Mouse (Mus musculus): ENCODE results near the gene Hrnr.
A peak's percentile ranks its signal among the peaks of the same experiment; 100 is the strongest.

The Hrnr gene

DNA sequence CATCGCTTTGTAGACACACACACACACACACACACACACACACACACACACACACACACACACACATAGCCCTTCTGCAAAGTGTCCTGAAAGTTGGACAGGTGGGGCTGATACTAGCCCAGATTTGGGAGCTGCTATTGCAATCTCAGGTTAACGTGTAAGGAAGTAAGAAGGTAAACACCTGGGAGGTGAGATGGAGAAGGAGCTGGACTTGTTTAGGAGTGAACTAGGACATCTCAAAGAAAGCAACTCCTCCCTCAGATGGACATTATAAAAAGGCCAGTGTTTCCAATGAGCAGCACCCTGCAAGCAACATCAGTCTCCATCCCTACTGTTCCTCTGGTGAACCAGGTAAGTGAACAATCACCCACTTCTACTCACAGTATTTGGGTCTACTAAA is at the start of gene Hrnr:
Gene Hrnr (plus strand): TSS at position 301 of the 400 bp plus-strand sequence.
- no peak for DNase-seq (ENCODE audit: low spot score)

DNA sequence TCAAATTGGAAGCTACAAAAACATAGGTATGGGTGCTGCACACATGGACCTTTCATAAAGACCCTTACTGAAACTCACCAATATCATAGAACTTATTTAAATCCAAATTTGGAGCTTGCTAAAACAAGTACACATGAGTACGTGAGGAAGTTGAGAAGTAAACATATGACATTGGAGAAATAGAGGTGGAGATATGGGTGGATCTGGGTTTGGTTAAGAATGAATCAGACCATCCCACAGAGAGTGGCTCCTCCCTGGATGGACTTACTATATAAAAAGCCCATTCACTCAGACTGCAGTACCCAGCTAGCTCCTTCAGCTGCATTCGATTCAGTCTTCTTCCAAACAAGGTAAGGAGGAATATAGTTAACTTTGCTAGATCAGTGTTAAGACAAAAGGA is 46.3 kb upstream of the Hrnr start, which contains the start of gene Flg:
Gene Flg (plus strand): TSS at position 301 of the 400 bp plus-strand sequence.
- no peak for DNase-seq (ENCODE audit: low spot score)

DNA sequence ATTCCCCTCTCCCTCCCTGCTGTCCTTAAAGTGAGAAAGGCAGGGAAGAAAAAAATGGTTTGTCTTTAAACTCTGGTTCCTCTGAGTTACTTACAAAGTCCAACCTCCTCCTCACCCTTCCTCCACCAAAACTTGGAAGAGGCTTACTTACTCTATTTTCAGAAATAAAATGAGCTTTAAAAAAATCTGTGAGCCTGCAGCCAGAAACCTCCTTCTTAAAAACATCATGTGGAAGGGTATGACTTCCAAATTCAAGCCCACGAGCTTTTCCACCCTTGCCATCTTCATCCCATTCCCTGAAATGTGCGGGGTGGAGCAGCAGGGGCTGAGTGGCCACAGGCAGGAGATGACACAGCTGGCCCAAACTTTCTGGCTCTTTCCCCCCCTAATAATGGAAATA is 22.0 kb upstream of the Hrnr start:
- DNase-seq (ENCODE audit: low spot score), result no peak

DNA sequence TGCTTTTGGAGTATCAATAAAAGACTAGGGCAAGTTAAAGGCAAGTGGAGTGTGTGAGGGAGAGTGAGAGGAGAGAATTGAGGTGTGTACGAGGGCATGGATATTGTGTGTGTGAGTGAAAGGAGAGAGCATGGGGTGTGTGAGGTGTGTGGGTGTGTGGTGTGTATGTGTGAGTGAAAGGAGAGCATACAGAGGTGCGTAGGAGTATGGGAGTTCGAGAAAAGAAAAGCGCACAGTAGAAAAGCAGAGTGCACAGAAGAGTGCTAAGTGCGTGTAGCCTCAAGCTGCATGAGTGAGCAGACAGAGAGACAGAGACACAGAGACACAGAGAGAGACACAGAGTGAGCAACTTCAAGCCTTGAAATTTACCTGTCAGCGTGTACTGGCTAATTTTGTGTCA is 19.7 kb upstream of the Hrnr start:
- DNase-seq (ENCODE audit: low spot score), result no peak

DNA sequence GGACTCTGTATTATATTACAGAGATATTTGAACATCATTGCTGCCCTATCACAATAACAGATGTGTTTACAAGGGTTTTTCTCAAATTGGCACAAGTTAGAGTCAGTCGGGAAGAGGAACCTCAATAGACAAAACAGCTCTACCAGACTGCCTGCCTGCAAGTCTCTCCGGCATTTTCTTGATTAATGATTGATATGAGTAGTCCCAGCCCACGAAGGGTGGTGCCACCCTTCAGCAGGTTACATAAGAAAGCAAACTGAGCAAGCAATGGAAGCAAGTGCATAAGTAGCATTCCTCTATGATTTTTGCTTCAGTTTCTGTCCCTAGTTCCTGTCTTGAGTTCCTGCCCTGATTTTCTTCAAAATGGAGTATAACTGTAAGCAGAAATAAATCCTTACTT is 17.7 kb upstream of the Hrnr start:
- no peak for DNase-seq (ENCODE audit: low spot score)

DNA sequence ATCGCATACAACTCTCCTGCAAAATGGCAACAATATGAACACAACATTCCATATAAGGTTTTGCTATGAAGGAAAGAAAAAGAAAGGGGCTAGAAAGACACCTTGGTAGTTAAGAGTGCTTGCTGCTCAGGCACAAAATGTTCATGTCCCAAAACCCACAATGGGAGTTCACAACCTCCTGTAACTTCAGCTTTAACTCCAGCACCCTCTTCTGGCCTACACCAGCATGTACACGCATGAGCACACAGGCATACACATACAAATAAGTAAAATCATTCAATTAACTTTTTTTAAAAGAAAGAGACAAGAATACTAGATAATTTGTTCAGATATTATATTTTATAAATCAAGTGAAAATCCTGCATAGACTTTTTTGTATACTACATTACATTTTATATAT is 13.4 kb upstream of the Hrnr start:
- no peak for DNase-seq (ENCODE audit: low spot score)

DNA sequence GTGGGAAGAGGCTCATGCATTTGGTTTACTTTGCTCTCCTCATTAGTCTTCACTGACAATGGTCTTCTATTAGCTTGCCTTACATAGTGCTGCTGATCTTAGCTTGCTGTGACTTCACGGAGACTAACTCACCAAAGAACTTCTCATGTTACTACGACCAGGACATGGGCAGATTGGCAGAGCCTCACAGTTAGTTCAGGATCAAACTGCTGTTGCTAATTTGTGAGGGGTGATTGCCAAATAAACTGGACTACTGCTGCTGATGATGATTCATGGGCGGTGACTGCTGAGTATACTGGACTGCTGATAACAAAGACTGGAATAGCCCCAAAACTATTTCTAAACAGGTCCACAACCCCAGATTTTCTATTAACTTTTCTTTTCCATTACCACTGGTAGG is 8.2 kb upstream of the Hrnr start:
- no peak for DNase-seq (ENCODE audit: low spot score)

DNA sequence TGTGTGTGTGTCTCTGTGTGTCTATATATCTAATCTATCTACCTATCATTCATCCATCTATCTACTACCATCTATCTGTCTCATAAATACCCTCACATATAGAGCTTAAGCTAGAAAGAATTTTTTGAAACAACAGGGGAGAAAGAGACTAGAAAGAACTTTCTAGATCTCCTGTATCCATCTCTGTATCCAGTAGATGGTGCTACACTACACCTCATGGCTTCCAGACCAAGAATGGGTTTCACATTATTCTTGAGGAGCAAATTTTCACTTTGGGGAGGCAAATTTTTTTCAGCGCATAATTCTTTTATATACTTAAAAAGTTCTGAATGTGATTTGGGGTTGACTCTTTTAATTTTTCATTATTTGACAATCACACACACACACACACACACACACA is 5.2 kb upstream of the Hrnr start:
- DNase-seq (ENCODE audit: low spot score), result no peak

DNA sequence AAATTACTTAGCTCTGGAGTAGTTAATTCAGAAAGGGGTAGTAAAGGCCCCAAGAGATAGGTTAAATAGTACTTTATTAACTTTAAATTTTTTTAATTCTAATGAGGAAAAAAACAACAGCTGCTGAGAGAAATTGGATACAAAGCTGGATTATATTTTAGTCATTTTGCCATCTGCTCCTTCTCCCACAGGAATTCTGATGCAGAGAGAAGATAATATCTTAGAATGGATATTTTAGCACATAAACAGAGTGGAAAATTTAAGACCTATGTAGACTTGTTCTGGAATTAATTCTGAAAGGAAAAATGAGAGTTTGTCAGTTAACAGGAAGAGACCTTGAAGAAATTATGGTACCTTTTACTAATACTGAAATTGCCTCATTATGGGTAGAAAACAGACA is 18.2 kb downstream of the Hrnr start:
- DNase-seq (ENCODE audit: low spot score), result no peak

DNA sequence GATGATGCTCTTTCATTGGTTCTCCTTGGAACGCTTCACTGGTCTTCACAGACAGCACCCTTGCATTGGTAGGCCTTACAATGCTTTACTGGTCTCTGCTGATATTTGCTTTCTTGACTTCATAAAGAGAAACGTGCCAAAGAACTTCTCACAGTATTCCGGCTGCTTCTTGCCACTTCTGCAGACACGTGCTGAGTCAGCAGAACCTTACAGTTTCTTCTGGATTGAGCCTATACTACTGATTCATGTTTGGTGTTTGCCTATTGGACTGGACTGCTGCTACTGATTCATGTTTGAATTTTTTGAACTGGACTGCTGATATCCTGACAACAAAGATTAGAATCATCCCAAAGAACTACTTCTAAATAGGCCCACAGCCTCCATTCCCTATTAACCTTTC is 20.5 kb downstream of the Hrnr start:
- DNase-seq (ENCODE audit: low spot score), result no peak

DNA sequence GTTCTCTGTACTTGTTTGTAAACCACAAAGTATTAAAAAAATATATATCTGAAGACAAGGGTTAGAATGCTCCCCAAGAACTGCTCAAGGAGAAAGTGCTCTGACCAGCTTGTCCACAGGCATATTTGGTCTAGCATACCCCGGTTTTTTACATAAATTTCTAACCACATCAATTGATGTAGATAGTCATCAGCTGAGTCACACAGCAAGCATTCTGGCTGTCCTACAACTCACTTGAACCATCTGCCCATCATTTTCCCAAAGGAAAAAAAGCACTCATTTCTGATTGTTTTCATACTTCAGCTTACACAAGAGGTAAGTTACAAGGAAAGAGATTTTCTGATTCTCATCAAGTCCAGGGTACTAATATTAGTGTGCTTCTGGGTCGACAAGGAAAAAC is 27.3 kb downstream of the Hrnr start:
- DNase-seq (ENCODE audit: low spot score), result no peak

DNA sequence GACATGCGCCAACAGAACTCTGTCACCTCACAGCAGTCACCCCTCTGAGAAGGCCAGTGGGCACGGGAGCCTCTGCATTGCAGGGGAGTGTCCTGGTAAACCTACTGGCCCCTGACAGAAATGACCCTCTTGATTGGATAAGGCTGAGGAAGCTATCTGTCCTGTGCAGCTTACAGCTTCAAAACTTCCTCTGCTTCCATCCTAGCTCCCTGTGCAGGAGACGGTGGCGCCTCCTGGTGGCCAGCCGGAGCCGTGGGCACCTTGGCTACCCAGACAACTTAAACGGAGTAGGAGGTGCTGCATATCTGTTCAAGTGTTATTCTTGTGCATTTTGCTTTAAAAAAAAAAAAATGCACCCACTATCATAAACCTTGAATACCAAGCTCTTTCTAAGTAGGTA is 40.5 kb downstream of the Hrnr start:
- peak; percentile 24 for DNase-seq (ENCODE audit: low spot score)

DNA sequence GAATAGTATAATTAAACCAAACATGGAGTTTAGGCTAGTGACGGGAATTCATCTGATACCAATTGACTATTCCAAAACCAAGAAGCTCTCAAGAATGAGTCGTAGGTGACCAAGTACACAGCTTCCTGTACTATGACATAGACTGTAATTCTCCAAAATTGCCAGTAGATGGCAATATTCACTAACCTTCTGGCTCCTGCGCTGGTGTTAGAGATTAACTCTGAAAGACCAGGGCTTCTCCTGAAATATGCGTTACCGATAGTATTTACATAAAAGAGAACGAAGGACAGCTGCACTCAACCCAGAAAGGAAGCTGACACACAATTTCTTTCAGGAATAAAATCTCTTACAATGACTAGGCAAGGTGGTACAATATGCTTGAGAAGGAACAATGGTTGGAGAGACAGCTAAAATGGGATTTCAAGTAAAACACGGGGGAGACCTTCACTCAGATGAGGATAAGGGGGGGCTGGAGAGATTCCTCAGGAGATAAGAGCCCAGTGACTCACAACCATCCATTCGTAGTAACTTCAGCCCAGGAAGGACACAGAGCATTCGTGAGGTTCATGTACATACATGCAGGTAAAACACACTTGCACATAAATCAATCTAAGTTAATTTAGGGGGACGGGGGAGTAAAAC is 42.5 kb downstream of the Hrnr start:
- peak; percentile 71 for DNase-seq (ENCODE audit: low spot score)

DNA sequence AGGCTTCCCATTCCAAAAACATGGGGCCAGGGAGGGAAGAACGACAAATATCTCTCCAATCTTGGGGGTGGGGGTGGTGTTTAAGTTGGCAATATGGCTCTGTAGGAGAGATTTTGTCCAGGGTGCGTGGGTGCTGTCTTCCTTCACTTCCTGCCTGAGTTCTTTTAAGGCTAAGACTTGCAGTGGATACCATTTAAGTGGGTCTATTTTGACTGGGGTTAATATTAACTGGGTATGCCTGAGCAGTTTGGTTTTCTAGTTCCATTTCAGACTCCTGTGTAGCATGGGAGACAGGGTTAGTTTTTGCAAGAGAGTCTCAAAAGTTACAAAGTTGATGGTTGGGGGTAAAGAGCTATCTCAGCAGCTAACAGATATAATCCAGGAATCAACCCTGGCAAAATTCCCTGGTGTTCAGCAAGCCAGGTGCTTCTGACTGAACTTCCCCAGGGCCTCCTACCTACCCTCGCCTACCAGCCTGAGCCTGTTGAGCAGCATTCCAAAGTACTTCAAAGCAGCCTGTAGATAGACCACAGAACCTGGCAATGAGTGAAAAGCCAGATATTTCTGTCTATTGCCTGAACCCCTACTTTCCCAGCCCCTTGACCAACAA is 47.5 kb downstream of the Hrnr start:
- no peak for DNase-seq (ENCODE audit: low spot score)

DNA sequence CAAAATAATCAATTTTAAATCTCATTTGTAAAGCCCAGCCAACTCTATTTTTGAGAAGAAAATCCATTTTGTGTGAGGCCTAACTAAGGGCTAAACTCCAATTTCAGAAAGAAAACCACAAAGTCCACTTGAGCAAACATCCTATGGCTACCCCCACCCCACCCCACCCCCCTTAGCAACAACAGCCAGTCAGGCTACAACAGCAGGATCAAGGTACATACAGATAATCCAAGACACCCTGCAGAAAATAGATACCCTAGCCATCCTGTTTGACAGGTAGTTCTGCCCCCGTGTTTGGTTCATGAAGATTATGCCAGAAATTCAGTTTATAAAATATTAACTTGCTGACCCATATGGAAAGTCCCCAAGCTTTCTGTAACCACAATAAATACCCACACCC is 48.6 kb downstream of the Hrnr start:
- DNase-seq (ENCODE audit: low spot score), result no peak

DNA sequence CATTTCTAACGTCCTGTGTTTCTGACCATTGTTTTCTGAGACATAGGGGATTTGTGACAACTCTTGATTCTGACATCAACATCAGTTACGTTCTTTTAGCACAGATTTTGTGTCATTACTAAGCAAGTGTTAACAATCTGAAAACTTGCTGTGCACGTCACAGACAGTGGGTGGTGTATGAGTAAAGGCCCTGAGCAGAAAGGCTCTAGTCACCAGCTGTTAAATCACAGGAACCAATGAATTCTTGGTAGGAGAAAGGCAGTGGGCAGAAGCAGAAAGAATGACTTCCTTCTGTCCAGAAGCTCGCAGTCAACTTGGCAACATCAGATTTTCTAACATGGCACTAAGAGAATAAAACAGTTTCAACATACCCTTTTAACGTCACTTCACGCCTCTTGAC is 53.9 kb downstream of the Hrnr start:
- no peak for DNase-seq (ENCODE audit: low spot score)

DNA sequence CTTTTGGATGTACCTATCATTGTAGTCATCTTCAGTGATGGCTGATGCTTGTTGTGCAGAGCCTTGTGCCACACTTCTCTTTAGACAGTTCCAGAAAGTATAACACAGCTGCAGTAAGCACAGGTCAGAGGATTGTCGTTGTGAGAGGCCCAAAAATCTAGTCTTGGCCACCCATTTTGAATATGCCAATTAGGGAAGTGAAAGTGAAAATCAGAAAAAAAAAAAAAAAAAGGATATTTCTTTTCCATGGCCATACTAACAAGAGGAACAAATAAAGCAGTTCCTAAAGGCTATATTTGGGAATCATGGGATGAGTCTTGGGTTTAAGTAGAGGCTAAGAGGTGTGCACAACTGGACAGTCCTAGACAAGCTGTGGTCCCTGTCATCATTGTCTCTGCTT is 55.6 kb downstream of the Hrnr start:
- no peak for DNase-seq (ENCODE audit: low spot score)

DNA sequence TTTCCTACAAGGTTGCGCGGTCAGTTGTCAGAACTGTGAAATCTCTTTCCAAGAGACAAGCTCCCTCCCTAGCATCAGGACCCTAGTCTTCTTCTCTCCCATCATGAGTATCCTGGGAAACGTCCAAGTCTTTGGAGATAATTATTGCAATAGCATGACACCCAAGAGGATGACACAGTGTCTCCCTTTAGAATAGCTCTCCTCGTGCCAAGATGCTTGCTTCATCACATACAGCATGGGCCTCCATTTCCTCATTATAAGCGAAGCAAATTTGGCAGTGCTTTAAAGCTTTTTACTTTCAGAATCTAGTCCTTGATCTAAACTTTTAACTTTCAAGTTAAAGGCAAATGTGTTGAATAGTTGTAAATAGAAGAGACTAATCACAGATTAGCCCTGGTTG is 56.1 kb downstream of the Hrnr start:
- no peak for DNase-seq (ENCODE audit: low spot score)

DNA sequence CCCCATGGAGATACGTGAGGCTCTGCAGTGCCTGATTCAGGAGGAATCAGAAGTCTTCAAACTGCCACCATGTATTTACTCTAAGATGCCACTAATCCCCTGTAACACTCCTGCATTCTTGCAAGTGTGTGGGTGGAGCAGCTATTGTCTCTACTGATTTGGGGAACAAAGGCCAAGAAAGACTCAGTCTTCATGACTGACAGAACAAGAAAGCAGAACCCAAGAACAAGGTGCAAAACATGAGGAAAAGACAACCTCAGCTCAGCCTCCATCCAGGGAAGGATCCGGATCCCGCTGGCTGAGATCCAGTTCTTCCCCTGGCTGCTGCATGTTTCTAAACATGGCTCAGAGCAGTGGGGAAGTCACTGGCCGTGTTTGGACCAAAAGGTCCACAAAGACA is 58.6 kb downstream of the Hrnr start:
- DNase-seq (ENCODE audit: low spot score), result no peak

All from adipocyte (in vitro differentiated cells).